Mouse (Mus musculus) liver, embryonic 13.5 days (tissue): ENCODE results near the gene Tpd52l1. TPM values are rescaled to one million over a fixed set of nuclear protein-coding genes. Genes with fewer than 3 reads are reported as not detected.
"Not testable (repeated sequence)": the region's sequence is repeated elsewhere in the genome, so short reads cannot be mapped to it uniquely, and the experiment has no call there.

Experiments
- ATAC-seq: fragments of 200-750 bp; cut with Nextera tagmentation; 2 replicates; pipeline ENCODE4 v1.8.0; 2017; ENCODE audit warnings: low read depth, mild to moderate bottlenecking, moderate number of reproducible peaks, moderate library complexity
- DNase-seq: peaks from one replicate; pipeline ENCODE4 v3.0.0; 2022
- H3K27ac ChIP-seq: fragments of 300-500 bp; sonication (generic); 2 replicates; pipeline ENCODE4 v1.5.1; 2015; ENCODE audit warnings: moderate library complexity, mild to moderate bottlenecking, inconsistent platforms
- H3K27me3 ChIP-seq: fragments of 300-500 bp; sonication (generic); 2 replicates; pipeline ENCODE4 v1.6.1; 2015; ENCODE audit warnings: mild to moderate bottlenecking, inconsistent platforms
- H3K36me3 ChIP-seq: fragments of 300-500 bp; sonication (generic); 2 replicates; pipeline ENCODE4 v1.6.1; 2015; ENCODE audit warnings: mild to moderate bottlenecking, inconsistent platforms
- H3K4me1 ChIP-seq: fragments of 300-500 bp; sonication (generic); replicated peaks from 2 replicates; pipeline ENCODE4 v1.6.1; 2015; ENCODE audit warnings: inconsistent platforms
- H3K4me2 ChIP-seq: fragments of 300-500 bp; sonication (generic); 2 replicates; pipeline ENCODE4 v1.6.1; 2015; ENCODE audit warnings: inconsistent platforms, mild to moderate bottlenecking, moderate library complexity
- H3K4me3 ChIP-seq: fragments of 300-500 bp; sonication (generic); replicated peaks from 2 replicates; pipeline ENCODE4 v1.5.1; 2015; ENCODE audit warnings: mild to moderate bottlenecking, inconsistent platforms
- H3K9ac ChIP-seq: fragments of 300-500 bp; sonication (generic); 2 replicates; pipeline ENCODE4 v1.6.1; 2015; ENCODE audit warnings: mild to moderate bottlenecking, inconsistent platforms
- H3K9me3 ChIP-seq: fragments of 300-500 bp; sonication (generic); replicated peaks from 2 replicates; pipeline ENCODE4 v1.6.1; 2016; ENCODE audit warnings: inconsistent platforms
- WGBS: fragments of 180-500 bp; shearing (Covaris S2); methylation state at CpG from one replicate; pipeline ENCODE4 v1.1.7; 2015; ENCODE audit not compliant: insufficient replicate concordance; 5-methylcytosine and 5-hydroxymethylcytosine counted together
- polyA plus RNA-seq: library from polyadenylated mRNA; unstranded; fragments of >200 nt; fragmentation: Nextera tagmentation; extraction: Ambion mirVana; gene quantifications from 2 replicates; pipeline ENCODE4 v1.2.1, GENCODE M21; 2015

The Tpd52l1 gene
- polyA plus RNA-seq, 1 experiment from 2014 or later: 1.5 TPM

- Histone ChIP-seq H3K4me3 (no peak overlapping the region), H3K36me3 (no peaks in the 10 kb centered on the region), H3K9ac (no peak overlapping the region), H3K4me1 (no peaks in the 10 kb centered on the region), H3K27ac (no peak overlapping the region), H3K27me3 (no peaks in the 10 kb centered on the region), H3K4me2 (no peak overlapping the region), H3K9me3 (no peaks in the 10 kb centered on the region)
- DNase-seq: no peak
- ATAC-seq: no peak
Measured at GRCm38 (mm10) chr10:31417956-31418355, 27.8 kb downstream of the Tpd52l1 start.

DNA sequence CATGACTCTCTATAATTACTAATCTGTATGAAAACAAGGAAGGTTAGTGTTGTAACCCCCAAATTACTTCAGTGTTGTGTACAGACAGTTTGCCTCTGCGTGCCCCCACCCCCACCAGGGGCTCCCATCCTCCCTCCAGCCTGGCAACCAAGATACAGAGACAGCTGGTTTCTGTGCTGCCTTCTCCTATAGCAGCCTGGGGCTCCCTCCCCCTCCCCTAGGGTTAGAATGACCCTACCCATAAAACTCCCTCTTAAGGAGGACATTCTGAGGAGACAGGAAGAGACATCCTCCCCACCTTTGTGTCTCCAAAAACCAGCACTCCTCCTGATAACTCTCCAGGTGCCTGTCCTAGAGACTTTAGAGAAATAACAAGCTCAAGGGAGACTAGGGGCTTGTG, 52.8 kb downstream of the Tpd52l1 start:
- Histone ChIP-seq H3K9ac (no peak overlapping the region), H3K4me3 (no peak overlapping the region), H3K36me3 (no peaks in the 10 kb centered on the region), H3K4me2 (no peak overlapping the region), H3K27ac (no peak overlapping the region), H3K27me3 (no peaks in the 10 kb centered on the region), H3K4me1 (peaks cover 14% of the 10 kb centered on the region), H3K9me3 (no peaks in the 10 kb centered on the region)
- WGBS: 39% methylated on average over 1 of the region's 1 CpGs
- ATAC-seq (no peak), DNase-seq (no peak)

DNA sequence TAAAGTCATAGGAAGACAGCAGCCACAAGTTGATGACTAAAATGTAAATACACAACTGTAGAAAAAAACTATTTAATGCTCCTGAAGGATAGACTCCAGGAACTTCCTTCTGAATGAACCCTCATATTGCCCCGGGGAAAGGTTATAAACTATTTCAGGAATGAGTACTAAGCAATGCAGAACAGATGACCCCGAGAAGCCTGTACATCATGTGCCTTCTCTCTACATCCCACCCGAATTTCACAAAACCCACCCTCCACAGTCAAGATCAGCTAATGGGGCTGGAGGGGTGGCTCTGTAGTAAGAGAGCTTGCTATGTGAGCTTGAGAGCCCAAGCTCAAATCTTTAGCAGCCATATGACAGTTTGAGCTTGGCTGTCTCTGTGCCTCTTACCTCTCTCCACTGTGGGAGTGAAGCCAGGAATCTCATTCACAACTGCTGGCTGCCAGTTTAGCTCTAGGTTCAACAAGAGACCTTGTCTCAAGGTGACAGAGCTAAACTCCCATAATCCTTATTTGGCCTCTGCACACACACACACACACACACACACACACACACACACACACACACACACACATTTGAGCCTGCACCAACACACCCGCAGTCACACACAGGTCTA, 54.9 kb downstream of the Tpd52l1 start:
- Histone ChIP-seq H3K4me1 (peaks cover 21% of the 10 kb centered on the region), H3K4me3 (no peak overlapping the region), H3K4me2 (no peak overlapping the region), H3K27ac (no peak overlapping the region), H3K36me3 (no peaks in the 10 kb centered on the region), H3K9me3 (no peaks in the 10 kb centered on the region), H3K9ac (no peak overlapping the region), H3K27me3 (no peaks in the 10 kb centered on the region)
- no peak for DNase-seq
- 61% methylated on average over 4 of the region's 4 CpGs for WGBS
- ATAC-seq: no peak

DNA sequence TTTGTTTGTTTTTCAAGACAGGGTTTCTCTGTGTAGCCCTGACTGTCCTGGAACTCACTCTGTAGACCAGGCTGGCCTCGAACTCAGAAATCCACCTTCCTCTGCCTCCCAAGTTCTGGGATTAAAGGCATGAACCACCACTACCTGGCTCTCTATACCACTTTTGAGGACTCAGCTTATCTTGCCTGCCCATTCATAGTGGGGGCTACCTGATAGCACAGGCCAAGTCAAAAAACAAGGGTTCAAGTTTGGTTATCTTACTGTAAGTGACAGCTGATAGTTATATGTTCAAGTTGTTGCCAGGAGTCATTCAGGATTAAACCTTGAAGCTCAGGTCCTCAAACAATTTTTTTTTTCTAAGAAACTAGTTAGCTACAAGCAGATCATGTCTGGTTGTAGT, 57.2 kb downstream of the Tpd52l1 start:
- 68% methylated on average over 1 of the region's 1 CpGs for WGBS
- peak; percentile 65 for DNase-seq
- H3K36me3 ChIP-seq, H3K4me3 ChIP-seq, H3K27me3 ChIP-seq, H3K9ac ChIP-seq, H3K9me3 ChIP-seq, H3K4me2 ChIP-seq: not testable (repeated sequence)
- Histone ChIP-seq H3K4me1 (peaks cover 21% of the 10 kb centered on the region), H3K27ac (0 out of 2 replicates have a peak overlapping the region, but pooled peaks have one; percentile 23)
- peak; percentile 94 for ATAC-seq

GRCm38 (mm10) chr10:31370200-31370599, 75.6 kb downstream of the Tpd52l1 start:
- 21% methylated on average over 4 of the region's 5 CpGs for WGBS
- not testable (repeated sequence) for ATAC-seq, H3K4me1 ChIP-seq, H3K36me3 ChIP-seq, H3K4me3 ChIP-seq, H3K27ac ChIP-seq, H3K9me3 ChIP-seq, H3K4me2 ChIP-seq, DNase-seq, H3K27me3 ChIP-seq, H3K9ac ChIP-seq

DNA sequence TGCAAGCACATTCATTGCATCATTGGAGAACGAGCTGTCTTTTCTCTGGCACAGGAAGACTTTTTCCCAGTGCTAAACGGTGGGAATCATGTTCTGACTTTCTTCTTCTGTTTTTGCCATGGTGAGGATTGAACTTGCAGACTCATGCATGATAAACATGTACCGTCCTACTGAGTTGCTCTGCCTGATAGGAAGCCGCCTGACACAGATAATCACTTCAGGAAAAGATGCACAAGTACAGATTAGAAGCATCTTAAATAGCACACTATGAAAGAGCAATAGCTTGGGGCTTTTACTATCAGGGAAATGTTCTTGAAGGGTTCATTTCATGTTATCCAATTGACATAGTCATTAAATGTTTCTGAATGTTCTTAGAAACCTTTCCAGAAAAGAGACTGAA, 86.0 kb downstream of the Tpd52l1 start:
- WGBS: 27% methylated on average over 4 of the region's 4 CpGs
- Histone ChIP-seq H3K4me2 (no peak overlapping the region), H3K36me3 (no peaks in the 10 kb centered on the region), H3K9ac (no peak overlapping the region), H3K27me3 (no peaks in the 10 kb centered on the region), H3K9me3 (no peaks in the 10 kb centered on the region), H3K4me3 (no peak overlapping the region), H3K27ac (no peak overlapping the region), H3K4me1 (no peaks in the 10 kb centered on the region; the same call in 1 of the 2 replicates)
- ATAC-seq (peak; percentile 68; the same call in 1 of the 2 replicates), DNase-seq (no peak)

DNA sequence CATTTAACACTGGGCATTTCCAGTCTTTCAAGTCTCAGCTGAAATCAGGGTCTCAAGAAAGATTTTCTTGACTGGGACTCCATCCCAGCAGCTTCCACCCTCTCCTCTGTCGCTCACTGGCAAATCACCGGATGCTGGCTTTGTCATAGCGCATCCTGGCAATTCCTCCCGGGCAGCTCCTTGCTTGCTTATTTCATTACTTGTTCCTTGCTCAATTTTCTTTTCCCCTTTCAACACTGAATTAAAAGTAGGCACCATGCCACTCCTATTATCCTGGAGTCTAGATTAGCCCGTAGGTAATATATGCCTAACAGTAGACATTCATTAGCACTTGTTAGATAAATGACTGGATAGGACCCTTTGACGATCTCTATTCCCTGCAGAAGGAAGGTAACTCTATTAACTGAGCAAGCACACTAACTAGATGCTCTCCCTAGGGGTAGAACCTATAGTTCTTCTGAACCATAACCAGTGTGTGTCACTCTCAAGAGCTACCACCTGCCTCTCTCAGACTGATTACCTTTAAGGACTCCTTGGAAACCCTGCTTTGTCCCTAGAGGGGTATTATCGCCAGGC, 90.8 kb downstream of the Tpd52l1 start:
- H3K27ac ChIP-seq: no peak overlapping the region
- H3K4me3 ChIP-seq: no peak overlapping the region
- DNase-seq (no peak), ATAC-seq (no peak)
- H3K27me3 ChIP-seq: no peaks in the 10 kb centered on the region
- no peaks in the 10 kb centered on the region for H3K9me3 ChIP-seq
- no peaks in the 10 kb centered on the region for H3K36me3 ChIP-seq
- 70% methylated on average over 7 of the region's 7 CpGs for WGBS
- no peaks in the 10 kb centered on the region; the same call in 1 of the 2 replicates for H3K4me1 ChIP-seq
- no peak overlapping the region for H3K9ac ChIP-seq
- no peak overlapping the region for H3K4me2 ChIP-seq

GRCm38 (mm10) chr10:31354141-31354540, 91.6 kb downstream of the Tpd52l1 start:
- ATAC-seq (no peak), DNase-seq (no peak)
- Histone ChIP-seq H3K4me3 (no peak overlapping the region), H3K27ac (no peak overlapping the region), H3K36me3 (no peaks in the 10 kb centered on the region), H3K4me1 (no peaks in the 10 kb centered on the region), H3K27me3 (no peaks in the 10 kb centered on the region), H3K9me3 (no peaks in the 10 kb centered on the region), H3K4me2 (no peak overlapping the region), H3K9ac (no peak overlapping the region)
- WGBS: 66% methylated on average over 2 of the region's 2 CpGs

DNA sequence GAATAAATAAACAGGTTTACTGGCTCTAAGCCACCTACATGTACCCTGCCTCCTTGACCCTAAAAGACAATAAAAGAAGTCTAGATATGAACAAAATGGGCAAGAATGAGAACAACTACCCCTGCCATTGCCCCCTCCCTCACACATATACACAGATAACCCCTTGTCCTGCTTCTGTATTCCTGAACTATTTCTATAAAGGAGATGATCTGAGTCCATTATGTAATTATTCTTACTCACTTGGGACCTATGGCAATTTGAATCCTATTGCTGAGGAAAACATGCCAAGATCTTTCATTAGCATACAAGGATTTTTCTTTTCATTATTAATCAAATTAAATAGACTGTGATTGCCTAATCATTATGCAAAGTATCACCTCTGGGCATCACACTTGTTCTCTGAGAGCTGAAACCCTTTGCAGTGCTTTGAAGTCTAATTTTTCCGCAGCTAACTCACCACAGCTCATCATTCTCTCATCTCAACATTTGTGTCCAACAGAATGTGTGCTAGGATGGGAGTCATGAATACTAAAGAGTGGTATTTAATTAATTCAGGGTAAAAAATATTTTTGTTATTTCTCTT, 92.8 kb downstream of the Tpd52l1 start:
- H3K4me3 ChIP-seq: no peak overlapping the region
- no peaks in the 10 kb centered on the region for H3K36me3 ChIP-seq
- H3K27ac ChIP-seq: no peak overlapping the region
- no peak overlapping the region for H3K9ac ChIP-seq
- no peak for DNase-seq
- 47% methylated on average over 1 of the region's 1 CpGs for WGBS
- H3K27me3 ChIP-seq: no peaks in the 10 kb centered on the region
- H3K4me1 ChIP-seq: no peaks in the 10 kb centered on the region
- ATAC-seq: no peak
- no peak overlapping the region for H3K4me2 ChIP-seq
- no peaks in the 10 kb centered on the region for H3K9me3 ChIP-seq

DNA sequence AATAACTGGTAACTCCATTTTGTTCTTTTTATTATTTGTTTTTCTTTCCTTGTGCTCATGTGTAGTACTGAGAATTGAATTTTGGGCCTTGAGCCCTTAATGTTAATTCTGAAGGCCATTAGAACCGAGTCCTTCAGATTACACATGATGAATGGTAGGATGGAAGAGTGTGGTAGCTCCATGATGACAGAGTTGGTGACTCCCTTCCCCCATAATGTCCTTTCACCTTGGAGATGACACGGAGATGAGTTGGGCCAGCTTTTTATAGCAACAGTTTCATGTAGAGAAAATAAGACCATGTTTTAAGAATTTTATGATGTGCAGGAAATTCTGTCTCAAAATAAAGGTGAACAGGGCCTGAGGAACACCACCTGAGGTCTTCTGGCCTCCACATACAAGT, 94.7 kb downstream of the Tpd52l1 start:
- H3K9ac ChIP-seq: no peak overlapping the region
- H3K27ac ChIP-seq: no peak overlapping the region
- 57% methylated on average over 2 of the region's 2 CpGs for WGBS
- H3K4me2 ChIP-seq: no peak overlapping the region
- no peaks in the 10 kb centered on the region for H3K36me3 ChIP-seq
- no peak overlapping the region for H3K4me3 ChIP-seq
- no peaks in the 10 kb centered on the region for H3K27me3 ChIP-seq
- no peaks in the 10 kb centered on the region for H3K9me3 ChIP-seq
- DNase-seq (no peak), ATAC-seq (no peak)
- H3K4me1 ChIP-seq: no peaks in the 10 kb centered on the region

GRCm38 (mm10) chr10:31346401-31346800, 99.4 kb downstream of the Tpd52l1 start:
- Histone ChIP-seq H3K4me3 (no peak overlapping the region), H3K4me2 (no peak overlapping the region), H3K4me1 (no peaks in the 10 kb centered on the region), H3K36me3 (no peaks in the 10 kb centered on the region), H3K27me3 (no peaks in the 10 kb centered on the region), H3K27ac (no peak overlapping the region), H3K9ac (no peak overlapping the region), H3K9me3 (no peaks in the 10 kb centered on the region)
- ATAC-seq (no peak), DNase-seq (no peak)
- 73% methylated on average over 8 of the region's 8 CpGs for WGBS

DNA sequence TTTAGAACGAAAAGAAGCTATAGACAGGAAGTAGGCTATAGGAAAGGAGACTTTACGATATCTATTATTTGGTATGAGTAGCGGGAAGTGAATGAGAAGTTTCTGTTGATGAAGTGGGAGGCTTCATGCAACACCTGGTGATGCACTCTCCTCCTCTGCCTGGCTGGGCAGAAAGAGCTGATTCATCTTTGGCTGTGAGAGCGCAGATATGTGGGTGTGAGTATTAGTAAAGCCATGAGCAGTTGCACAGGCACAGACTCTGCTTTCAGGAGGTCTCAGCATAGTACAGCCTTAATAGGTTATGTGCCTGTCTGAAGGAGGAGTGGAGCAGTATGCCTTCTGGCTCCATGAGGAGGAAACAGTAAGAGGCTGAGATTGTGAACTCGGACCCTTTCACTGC, 109.3 kb downstream of the Tpd52l1 start:
- ATAC-seq (no peak), DNase-seq (no peak)
- Histone ChIP-seq H3K9ac (no peak overlapping the region), H3K36me3 (no peaks in the 10 kb centered on the region), H3K4me3 (no peak overlapping the region), H3K27ac (no peak overlapping the region), H3K9me3 (no peaks in the 10 kb centered on the region), H3K27me3 (no peaks in the 10 kb centered on the region), H3K4me2 (no peak overlapping the region), H3K4me1 (peaks cover 2% of the 10 kb centered on the region; the same call in 1 of the 2 replicates)
- 66% methylated on average over 5 of the region's 5 CpGs for WGBS
